Mouse (Mus musculus) hindbrain, embryonic 16.5 days (tissue): ENCODE data around the gene Zfp2. TPM values are rescaled to one million over a fixed set of nuclear protein-coding genes. Genes with fewer than 3 reads are reported as not detected.
A peak's percentile ranks its signal among the peaks of the same experiment; 100 is the strongest.

Experiments
- ATAC-seq: fragments of 200-750 bp; cut with Nextera tagmentation; 2 replicates; pipeline ENCODE4 v1.8.0; 2017; ENCODE audit warnings: moderate TSS enrichment, moderate library complexity
- H3K27ac ChIP-seq: fragments of 300-500 bp; sonication (generic); 2 replicates; pipeline ENCODE4 v1.5.1; 2014; ENCODE audit warnings: low read depth, mild to moderate bottlenecking, control low read depth, low read length, moderate library complexity
- H3K27me3 ChIP-seq: fragments of 300-500 bp; sonication (generic); replicated peaks from 2 replicates; pipeline ENCODE4 v1.6.1; 2014; ENCODE audit warnings: low read length; ENCODE audit not compliant: control insufficient read depth, insufficient read depth
- H3K36me3 ChIP-seq: fragments of 300-500 bp; sonication (generic); 2 replicates; pipeline ENCODE4 v1.6.1; 2014; ENCODE audit warnings: mild to moderate bottlenecking, low read length, moderate library complexity, mixed read lengths; ENCODE audit not compliant: control insufficient read depth, insufficient read depth
- H3K4me1 ChIP-seq: fragments of 300-500 bp; sonication (generic); 2 replicates; pipeline ENCODE4 v1.6.1; 2014; ENCODE audit warnings: low read depth, low read length; ENCODE audit not compliant: control insufficient read depth, insufficient read depth
- H3K4me2 ChIP-seq: fragments of 300-500 bp; sonication (generic); 2 replicates; pipeline ENCODE4 v1.6.1; 2014; ENCODE audit warnings: mild to moderate bottlenecking, low read length, control low read depth, moderate library complexity
- H3K4me3 ChIP-seq: fragments of 300-500 bp; sonication (generic); 2 replicates; pipeline ENCODE4 v1.5.1; 2014; ENCODE audit warnings: mild to moderate bottlenecking, low read length, control low read depth, moderate library complexity
- H3K9ac ChIP-seq: fragments of 300-500 bp; sonication (generic); 2 replicates; pipeline ENCODE4 v1.6.1; 2014; ENCODE audit warnings: low read depth, mild to moderate bottlenecking, control low read depth, low read length, moderate library complexity
- H3K9me3 ChIP-seq: fragments of 300-500 bp; sonication (generic); 2 replicates; pipeline ENCODE4 v1.6.1; 2014; ENCODE audit warnings: mild to moderate bottlenecking, low read length, moderate library complexity; ENCODE audit not compliant: control insufficient read depth
- WGBS: fragments of 180-500 bp; shearing (Covaris S2); extraction: QIAGEN DNeasy Blood & Tissue Kit; methylation state at CpG from one replicate; pipeline ENCODE4 v1.1.7; 2014; 5-methylcytosine and 5-hydroxymethylcytosine counted together
- polyA plus RNA-seq: library from polyadenylated mRNA; unstranded; fragments of >200 nt; fragmentation: Nextera tagmentation; extraction: Ambion mirVana; gene quantifications from 2 replicates; pipeline ENCODE4 v1.2.1, GENCODE M21; 2015

Gene Zfp2
- polyA plus RNA-seq = 41.3 and 42.6 TPM in 2 replicates

- H3K36me3 ChIP-seq = peaks cover 18% of the 10 kb centered on the region
- H3K9me3 ChIP-seq = peaks cover 19% of the 10 kb centered on the region
- WGBS = 0% methylated on average over 47 of the region's 47 CpGs
- peak within 1 kb of the TSS; percentile 47 for H3K4me2 ChIP-seq
- peaks cover 7% of the 10 kb centered on the region for H3K4me1 ChIP-seq
- peak within 1 kb of the TSS; percentile 95 for H3K27ac ChIP-seq
- peak within 1 kb of the TSS; percentile 95 for H3K9ac ChIP-seq
- no peaks in the 10 kb centered on the region for H3K27me3 ChIP-seq
- ATAC-seq = peak; percentile 98
- H3K4me3 ChIP-seq = peak within 1 kb of the TSS; percentile 91
Measured at GRCm38 (mm10) chr11:50915671-50916320, at the start of gene Zfp2. Gene Zfp2 (minus strand): TSS chr11:50916165.

- H3K4me1 ChIP-seq = no peaks in the 10 kb centered on the region
- no peak overlapping the region for H3K27ac ChIP-seq
- H3K9me3 ChIP-seq = no peaks in the 10 kb centered on the region
- H3K9ac ChIP-seq = no peak overlapping the region
- 83% methylated on average over 2 of the region's 2 CpGs for WGBS
- H3K4me2 ChIP-seq = no peak overlapping the region
- no peaks in the 10 kb centered on the region for H3K27me3 ChIP-seq
- no peak for ATAC-seq
- no peak overlapping the region for H3K4me3 ChIP-seq
- H3K36me3 ChIP-seq = no peaks in the 10 kb centered on the region
Measured at GRCm38 (mm10) chr11:50964886-50965285, 48.9 kb upstream of the Zfp2 start.

DNA sequence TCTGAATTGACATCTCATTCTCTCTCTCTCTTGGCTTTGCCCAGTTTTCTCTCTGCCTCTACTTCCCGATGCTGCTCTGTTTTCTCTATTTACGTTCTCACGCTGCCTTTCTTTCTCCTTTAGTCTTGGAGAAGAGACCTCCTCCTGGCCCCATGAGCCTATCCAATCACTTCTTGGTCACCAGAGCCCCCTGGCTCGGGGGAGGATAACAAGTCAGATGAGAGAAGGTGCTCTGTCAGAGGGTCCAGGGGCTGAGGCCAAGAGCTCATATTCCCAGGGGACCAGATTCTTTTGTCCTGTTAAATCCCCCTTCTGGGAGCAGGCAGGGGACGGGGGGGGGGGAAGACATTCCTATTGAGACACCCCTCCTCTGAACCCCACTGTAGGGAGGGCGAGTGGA is 37.7 kb upstream of the Zfp2 start, which contains the start of gene Prop1:
TSS of gene Prop1 (minus strand) at position 101 of the 400 bp plus-strand sequence.
- Histone ChIP-seq H3K4me1 (no peaks in the 10 kb centered on the region), H3K27me3 (no peaks in the 10 kb centered on the region), H3K27ac (no peak within 1 kb of the TSS), H3K4me2 (no peak within 1 kb of the TSS), H3K4me3 (no peak within 1 kb of the TSS), H3K9ac (no peak within 1 kb of the TSS), H3K9me3 (no peaks in the 10 kb centered on the region), H3K36me3 (no peaks in the 10 kb centered on the region)
- 67% methylated on average over 6 of the region's 6 CpGs for WGBS
- ATAC-seq = no peak

DNA sequence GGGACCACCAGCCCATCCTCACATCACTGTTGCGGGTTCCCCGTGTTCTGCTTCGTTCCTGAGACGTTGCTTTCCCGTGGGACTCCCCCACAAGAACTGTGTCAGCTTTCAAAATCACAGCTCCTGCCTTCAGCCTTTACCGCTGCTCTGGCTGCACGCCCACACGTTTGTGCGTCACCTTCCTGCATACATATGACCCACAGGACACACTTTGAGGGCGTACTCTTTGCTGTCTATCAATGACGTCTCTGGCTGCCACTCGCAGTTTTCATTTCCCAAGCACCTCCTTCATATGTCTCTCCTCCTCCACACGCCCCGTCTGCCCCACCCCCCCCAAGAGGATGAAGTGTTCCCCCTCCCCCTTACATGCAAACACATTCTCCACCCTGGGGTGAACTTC is 36.3 kb upstream of the Zfp2 start:
- Histone ChIP-seq H3K36me3 (no peaks in the 10 kb centered on the region), H3K4me3 (no peak overlapping the region), H3K4me1 (no peaks in the 10 kb centered on the region), H3K27me3 (no peaks in the 10 kb centered on the region), H3K9me3 (no peaks in the 10 kb centered on the region), H3K9ac (no peak overlapping the region), H3K4me2 (no peak overlapping the region), H3K27ac (no peak overlapping the region)
- 75% methylated on average over 14 of the region's 14 CpGs for WGBS
- no peak for ATAC-seq

DNA sequence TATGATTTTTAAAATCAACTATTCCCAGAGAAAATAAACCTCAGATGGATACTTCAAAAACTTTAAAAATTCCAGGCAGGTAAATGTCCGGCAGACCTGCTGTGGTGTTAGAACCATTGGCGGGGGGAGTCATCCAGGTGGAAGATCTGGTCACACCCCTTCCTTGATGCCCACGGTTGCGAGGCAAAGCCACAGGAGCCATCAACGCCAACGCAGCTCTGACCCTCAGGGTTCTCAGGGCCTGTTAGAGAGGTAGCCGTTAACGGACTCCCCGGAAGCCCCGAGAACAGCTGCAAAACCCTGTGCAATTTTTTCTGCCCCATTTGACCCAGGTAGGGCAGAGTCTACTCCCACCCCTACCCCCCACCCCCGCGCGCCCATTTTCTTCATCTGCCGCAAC is 27.5 kb upstream of the Zfp2 start, which contains the start of gene 4933414I15Rik:
TSS of gene 4933414I15Rik (minus strand) at position 260 of the 400 bp plus-strand sequence.
- no peak for ATAC-seq
- Histone ChIP-seq H3K4me1 (no peaks in the 10 kb centered on the region), H3K27ac (no peak within 1 kb of the TSS), H3K27me3 (no peaks in the 10 kb centered on the region), H3K9ac (no peak within 1 kb of the TSS), H3K4me3 (no peak within 1 kb of the TSS), H3K9me3 (no peaks in the 10 kb centered on the region), H3K4me2 (no peak within 1 kb of the TSS), H3K36me3 (no peaks in the 10 kb centered on the region)
- 83% methylated on average over 14 of the region's 14 CpGs for WGBS

DNA sequence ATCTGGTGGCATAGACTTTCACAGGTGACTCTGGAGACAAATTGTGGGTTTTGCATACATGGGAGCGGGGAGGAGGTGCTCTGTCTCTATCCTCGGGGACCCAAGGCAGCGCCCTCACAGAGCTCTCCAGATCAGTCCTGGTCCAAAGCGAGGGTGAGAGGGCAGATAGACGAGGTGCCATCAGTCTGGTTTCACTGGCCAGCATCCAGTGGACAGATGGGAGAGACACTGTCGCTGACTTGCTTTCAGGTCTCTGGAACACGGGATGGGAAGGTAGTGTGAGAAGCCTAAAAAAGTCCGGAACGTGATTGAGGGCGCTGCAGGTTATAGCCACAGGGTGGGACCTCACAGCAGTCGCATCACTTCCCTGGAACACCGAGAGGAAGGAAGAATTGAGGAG is 26.4 kb upstream of the Zfp2 start:
- Histone ChIP-seq H3K4me1 (no peaks in the 10 kb centered on the region), H3K27ac (no peak overlapping the region), H3K27me3 (no peaks in the 10 kb centered on the region), H3K36me3 (no peaks in the 10 kb centered on the region), H3K4me3 (no peak overlapping the region), H3K9ac (no peak overlapping the region), H3K9me3 (no peaks in the 10 kb centered on the region), H3K4me2 (no peak overlapping the region)
- WGBS = 69% methylated on average over 12 of the region's 12 CpGs
- ATAC-seq = no peak

- peak; percentile 82 for ATAC-seq
- H3K9me3 ChIP-seq = no peaks in the 10 kb centered on the region
- H3K36me3 ChIP-seq = no peaks in the 10 kb centered on the region
- no peak overlapping the region for H3K9ac ChIP-seq
- no peaks in the 10 kb centered on the region for H3K4me1 ChIP-seq
- H3K4me2 ChIP-seq = no peak overlapping the region
- WGBS = 34% methylated on average over 14 of the region's 14 CpGs
- H3K27me3 ChIP-seq = no peaks in the 10 kb centered on the region
- no peak overlapping the region for H3K27ac ChIP-seq
- no peak overlapping the region for H3K4me3 ChIP-seq
Measured at GRCm38 (mm10) chr11:50939621-50940366, 23.8 kb upstream of the Zfp2 start.

- no peaks in the 10 kb centered on the region for H3K9me3 ChIP-seq
- H3K27ac ChIP-seq = no peak overlapping the region
- H3K4me1 ChIP-seq = no peaks in the 10 kb centered on the region
- no peaks in the 10 kb centered on the region for H3K27me3 ChIP-seq
- 82% methylated on average over 8 of the region's 8 CpGs for WGBS
- H3K9ac ChIP-seq = no peak overlapping the region
- no peak overlapping the region for H3K4me2 ChIP-seq
- no peak overlapping the region for H3K4me3 ChIP-seq
- no peak for ATAC-seq
- no peaks in the 10 kb centered on the region for H3K36me3 ChIP-seq
Measured at GRCm38 (mm10) chr11:50938435-50938834, 22.5 kb upstream of the Zfp2 start.

GRCm38 (mm10) chr11:50932040-50932439 is 16.1 kb upstream of the Zfp2 start:
- Histone ChIP-seq H3K4me1 (peaks cover 5% of the 10 kb centered on the region), H3K4me2 (peak overlapping the region; percentile 88), H3K9me3 (no peaks in the 10 kb centered on the region), H3K27ac (peak overlapping the region; percentile 64), H3K27me3 (no peaks in the 10 kb centered on the region), H3K36me3 (no peaks in the 10 kb centered on the region), H3K4me3 (no peak overlapping the region; the same call in 1 of the 2 replicates), H3K9ac (no peak overlapping the region)
- 64% methylated on average over 1 of the region's 1 CpGs for WGBS
- ATAC-seq = peak; percentile 43
